Mouse (Mus musculus) hindbrain, embryonic 10.5 days (tissue): ENCODE measurements around the gene Mylk. TPM values are rescaled to one million over a fixed set of nuclear protein-coding genes. Genes with fewer than 3 reads are reported as not detected.

Experiments
- DNase-seq: peaks from one replicate; pipeline ENCODE4 v3.0.0-alpha.2; 2017; ENCODE audit warnings: low spot score
- H3K27ac ChIP-seq: fragments of 300-500 bp; sonication (generic); 2 replicates; pipeline ENCODE4 v1.5.1; 2016; ENCODE audit warnings: mild to moderate bottlenecking, moderate library complexity
- H3K27me3 ChIP-seq: fragments of 300-500 bp; sonication (generic); 2 replicates; pipeline ENCODE4 v1.6.1; 2016; ENCODE audit warnings: mild to moderate bottlenecking; ENCODE audit not compliant: poor library complexity, insufficient read depth, severe bottlenecking
- H3K36me3 ChIP-seq: fragments of 300-500 bp; sonication (generic); 2 replicates; pipeline ENCODE4 v1.6.1; 2016; ENCODE audit warnings: mild to moderate bottlenecking, moderate library complexity
- H3K4me1 ChIP-seq: fragments of 300-500 bp; sonication (generic); replicated peaks from 2 replicates; pipeline ENCODE4 v1.6.1; 2016; ENCODE audit warnings: mild to moderate bottlenecking
- H3K4me3 ChIP-seq: fragments of 300-500 bp; sonication (generic); 2 replicates; pipeline ENCODE4 v1.5.1; 2016; ENCODE audit warnings: mild to moderate bottlenecking, moderate library complexity
- H3K9me3 ChIP-seq: fragments of 300-500 bp; sonication (generic); 2 replicates; pipeline ENCODE4 v1.6.1; 2016; ENCODE audit warnings: mild to moderate bottlenecking, moderate library complexity
- WGBS: fragments of 180-500 bp; shearing (Covaris S2); methylation state at CpG from one replicate; pipeline ENCODE4 v1.1.7; 2016; 5-methylcytosine and 5-hydroxymethylcytosine counted together
- polyA plus RNA-seq: library from polyadenylated mRNA; unstranded; fragments of >200 nt; fragmentation: Nextera tagmentation; extraction: Ambion mirVana; gene quantifications from 2 replicates; pipeline ENCODE4 v1.2.1, GENCODE M21; 2016

The Mylk gene
- polyA plus RNA-seq, 1 experiment from 2014 or later: 5.7 TPM

DNA sequence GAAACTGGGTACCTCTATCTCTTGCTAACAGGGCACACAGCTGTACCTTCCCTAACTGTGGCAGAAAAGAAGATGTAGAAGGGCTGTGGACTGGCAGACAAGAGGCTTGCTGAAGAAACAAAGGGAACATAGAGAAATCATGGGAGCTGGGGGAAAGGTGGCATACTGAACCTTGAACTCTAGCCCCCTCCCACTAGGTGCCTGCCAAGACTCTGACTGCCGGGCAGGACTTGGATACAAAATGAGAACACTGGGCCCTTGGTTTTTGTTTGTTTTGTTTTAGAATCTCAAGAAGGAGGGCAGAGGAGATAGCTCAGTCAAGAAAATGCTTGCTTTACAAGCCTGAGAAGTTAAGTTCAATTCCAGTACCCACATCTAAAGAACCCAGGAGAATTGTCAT is 262.4 kb downstream of the Mylk start:
- Histone ChIP-seq H3K36me3 (no peaks in the 10 kb centered on the region), H3K27ac (no peak overlapping the region), H3K4me1 (no peaks in the 10 kb centered on the region), H3K9me3 (no peaks in the 10 kb centered on the region), H3K4me3 (no peak overlapping the region), H3K27me3 (no peaks in the 10 kb centered on the region; the same call in 1 of the 2 replicates)
- DNase-seq: no peak
- 63% methylated on average over 1 of the region's 1 CpGs for WGBS

DNA sequence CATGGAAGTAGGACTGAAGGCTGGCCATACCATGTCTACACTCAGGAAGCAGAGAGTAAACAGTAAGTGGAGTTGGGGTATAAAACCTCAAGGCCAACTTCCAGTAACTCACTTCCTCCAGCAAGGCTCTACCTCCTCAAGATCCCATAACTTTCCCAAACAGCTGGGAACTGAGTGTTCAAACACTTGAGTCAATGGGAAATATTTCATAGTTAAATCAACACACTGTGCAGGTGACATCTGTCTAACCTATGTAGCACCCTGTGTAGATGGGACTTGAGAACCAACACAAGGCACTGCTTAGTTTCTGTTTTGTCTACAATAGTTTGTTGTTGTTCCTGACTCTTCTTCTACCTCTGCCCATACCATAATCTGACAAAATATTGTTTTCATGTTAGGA is 263.4 kb downstream of the Mylk start:
- no peaks in the 10 kb centered on the region; the same call in 1 of the 2 replicates for H3K27me3 ChIP-seq
- H3K4me3 ChIP-seq: no peak overlapping the region
- H3K36me3 ChIP-seq: no peaks in the 10 kb centered on the region
- no peaks in the 10 kb centered on the region for H3K9me3 ChIP-seq
- H3K27ac ChIP-seq: no peak overlapping the region
- no peaks in the 10 kb centered on the region for H3K4me1 ChIP-seq
- no peak for DNase-seq

DNA sequence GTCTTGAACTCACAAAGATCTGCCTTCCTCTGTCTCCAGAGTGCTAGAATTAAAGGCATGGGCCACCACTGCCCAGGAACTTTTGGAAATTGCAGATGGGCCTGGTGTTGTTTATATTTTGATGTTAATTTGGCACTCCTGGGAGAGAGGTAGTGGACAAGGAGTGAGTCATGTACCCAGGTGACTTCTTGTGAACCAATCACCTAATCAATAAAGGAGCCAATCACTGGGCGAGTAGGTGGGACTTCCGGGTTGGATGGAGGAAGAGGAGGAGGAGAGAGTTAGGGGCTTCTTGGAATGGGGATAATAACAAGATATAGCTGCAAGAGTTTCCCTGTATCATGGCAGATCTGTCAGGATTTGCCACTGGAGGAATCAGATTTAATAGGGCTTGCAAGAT is 268.5 kb downstream of the Mylk start:
- WGBS: 91% methylated on average over 2 of the region's 2 CpGs
- Histone ChIP-seq H3K27me3 (peaks cover 17% of the 10 kb centered on the region), H3K4me3 (no peak overlapping the region), H3K4me1 (no peaks in the 10 kb centered on the region), H3K9me3 (no peaks in the 10 kb centered on the region), H3K36me3 (no peaks in the 10 kb centered on the region), H3K27ac (no peak overlapping the region)
- DNase-seq: no peak

DNA sequence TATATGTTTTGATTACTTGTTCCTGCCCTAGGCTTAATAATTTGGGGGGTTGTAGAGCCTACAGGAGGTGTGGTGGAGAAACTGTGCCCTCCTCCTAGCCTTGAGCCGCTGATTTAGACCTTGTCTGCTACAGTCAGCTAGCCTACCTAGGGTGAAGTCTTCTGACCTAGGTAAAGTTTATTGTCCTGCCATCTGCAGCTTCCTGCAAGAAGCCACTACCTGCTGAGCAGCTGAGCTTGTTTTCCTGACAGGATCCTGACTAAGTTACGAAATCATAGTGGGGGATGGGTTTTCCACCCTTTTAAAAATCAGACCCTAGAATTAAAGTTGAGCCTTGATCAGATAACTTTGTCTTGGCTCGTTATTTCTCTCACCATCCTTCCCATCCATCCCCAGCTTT is 271.5 kb downstream of the Mylk start:
- Histone ChIP-seq H3K9me3 (no peaks in the 10 kb centered on the region), H3K36me3 (no peaks in the 10 kb centered on the region)

DNA sequence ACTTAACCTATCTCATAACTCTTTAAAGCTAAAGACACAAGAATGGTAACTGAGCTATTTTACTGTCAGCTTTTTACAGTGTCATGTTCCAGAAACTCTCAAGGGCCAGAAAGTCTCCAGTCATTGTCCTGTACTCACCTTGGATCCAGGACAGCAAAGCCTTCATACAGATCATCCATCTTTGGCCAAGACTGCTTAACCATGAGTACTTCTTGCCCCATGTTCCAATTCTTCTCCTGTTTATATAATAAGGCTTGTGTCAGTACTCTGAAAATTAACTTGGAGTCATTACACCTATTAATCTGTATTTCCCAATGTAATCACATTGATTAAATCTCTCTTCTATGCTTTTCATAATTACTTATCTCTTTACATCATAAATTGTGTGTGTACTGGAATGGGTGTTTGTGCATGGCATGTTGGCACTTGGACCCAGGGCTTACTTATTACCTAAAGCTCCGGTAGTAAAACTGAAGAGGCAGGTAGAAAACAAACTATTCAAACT is 273.5 kb downstream of the Mylk start:
- no peak overlapping the region for H3K4me3 ChIP-seq
- DNase-seq: no peak
- 85% methylated on average over 1 of the region's 1 CpGs for WGBS
- no peaks in the 10 kb centered on the region for H3K36me3 ChIP-seq
- no peaks in the 10 kb centered on the region for H3K9me3 ChIP-seq
- no peak overlapping the region for H3K27ac ChIP-seq
- peaks cover 42% of the 10 kb centered on the region for H3K27me3 ChIP-seq
- no peaks in the 10 kb centered on the region; the same call in 1 of the 2 replicates for H3K4me1 ChIP-seq

More for the DNA sequence above, 271.5 kb downstream of the Mylk start:
- Histone ChIP-seq H3K4me3 (no peak overlapping the region), H3K4me1 (no peaks in the 10 kb centered on the region), H3K27ac (no peak overlapping the region), H3K27me3 (peaks cover 42% of the 10 kb centered on the region)
- DNase-seq: no peak
- 64% methylated on average over 3 of the region's 3 CpGs for WGBS

DNA sequence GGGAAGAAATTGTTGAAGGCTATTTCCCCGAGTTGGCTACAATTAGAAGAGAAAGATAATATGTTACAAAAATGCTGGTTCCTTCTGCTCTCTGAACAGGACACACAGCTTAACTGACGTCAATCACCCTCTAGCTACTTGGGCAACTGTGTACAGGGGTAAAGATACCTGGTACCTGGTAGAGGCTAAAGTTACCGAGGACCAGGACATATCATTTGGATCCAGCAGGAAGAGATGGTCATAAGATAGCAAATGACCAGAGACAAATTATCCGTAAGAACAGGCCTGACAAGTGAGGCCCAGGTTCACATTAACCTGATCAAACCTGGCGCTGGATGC is 276.9 kb downstream of the Mylk start:
- peak overlapping the region; percentile 94 for H3K27ac ChIP-seq
- H3K27me3 ChIP-seq: peaks cover 39% of the 10 kb centered on the region
- peaks cover 14% of the 10 kb centered on the region for H3K36me3 ChIP-seq
- H3K4me3 ChIP-seq: peak overlapping the region; percentile 81
- WGBS: 54% methylated on average over 5 of the region's 5 CpGs
- no peak for DNase-seq
- no peaks in the 10 kb centered on the region; the same call in 1 of the 2 replicates for H3K4me1 ChIP-seq
- H3K9me3 ChIP-seq: no peaks in the 10 kb centered on the region

DNA sequence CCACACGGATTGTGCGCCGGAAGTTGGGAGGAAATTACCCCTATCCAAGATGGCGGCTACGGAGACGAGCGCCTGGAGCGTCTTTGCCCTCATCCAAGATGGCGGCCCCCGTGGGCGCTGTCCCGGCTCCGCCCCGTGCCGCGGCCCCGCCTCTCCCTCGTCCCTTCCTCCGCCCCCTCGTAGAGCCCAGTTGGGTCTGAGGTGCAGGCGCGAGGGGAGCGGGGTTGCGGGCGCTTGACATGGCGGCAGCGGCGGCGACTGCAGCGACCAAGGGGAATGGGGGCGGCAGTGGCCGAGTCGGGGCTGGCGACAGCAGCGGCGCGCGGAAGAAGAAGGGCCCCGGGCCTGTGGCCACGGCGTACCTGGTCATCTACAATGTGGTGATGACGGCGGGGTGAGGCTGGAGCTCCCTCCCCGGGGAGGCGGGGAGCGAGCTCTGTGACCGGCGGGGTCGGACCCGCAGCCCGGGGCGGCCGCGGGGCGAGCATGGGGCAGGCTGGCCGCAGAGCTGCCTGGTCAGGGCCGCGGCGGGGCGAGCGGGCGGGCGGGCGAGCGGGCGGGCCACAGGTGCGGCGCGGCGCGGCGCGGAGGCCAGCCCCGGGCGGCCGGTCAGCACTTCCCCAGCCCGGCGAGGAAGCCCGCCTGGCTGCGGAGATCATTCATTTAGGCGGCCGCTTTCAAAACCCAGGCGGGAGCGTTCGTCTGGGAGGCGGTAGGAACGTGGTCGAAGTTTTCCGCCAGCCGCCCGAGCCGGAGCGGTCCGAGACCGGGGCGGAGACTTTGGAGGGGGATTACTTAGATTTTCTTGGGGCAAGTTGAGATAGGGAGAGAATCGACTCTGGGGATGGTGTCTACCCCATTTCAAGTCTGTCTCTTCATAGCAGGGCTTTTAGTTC is 277.5 kb downstream of the Mylk start, which contains the start of gene Hacd2:
Hacd2 (plus strand) TSS at position 187 of the 896 bp plus-strand sequence.
- no peaks in the 10 kb centered on the region for H3K9me3 ChIP-seq
- H3K27me3 ChIP-seq: peaks cover 36% of the 10 kb centered on the region
- under 1% methylated on average over 85 of the region's 97 CpGs for WGBS
- peak; percentile 96 for DNase-seq
- H3K4me3 ChIP-seq: peak within 1 kb of the TSS; percentile 81
- no peaks in the 10 kb centered on the region; the same call in 1 of the 2 replicates for H3K4me1 ChIP-seq
- H3K27ac ChIP-seq: peak within 1 kb of the TSS; percentile 94
- H3K36me3 ChIP-seq: peaks cover 20% of the 10 kb centered on the region

DNA sequence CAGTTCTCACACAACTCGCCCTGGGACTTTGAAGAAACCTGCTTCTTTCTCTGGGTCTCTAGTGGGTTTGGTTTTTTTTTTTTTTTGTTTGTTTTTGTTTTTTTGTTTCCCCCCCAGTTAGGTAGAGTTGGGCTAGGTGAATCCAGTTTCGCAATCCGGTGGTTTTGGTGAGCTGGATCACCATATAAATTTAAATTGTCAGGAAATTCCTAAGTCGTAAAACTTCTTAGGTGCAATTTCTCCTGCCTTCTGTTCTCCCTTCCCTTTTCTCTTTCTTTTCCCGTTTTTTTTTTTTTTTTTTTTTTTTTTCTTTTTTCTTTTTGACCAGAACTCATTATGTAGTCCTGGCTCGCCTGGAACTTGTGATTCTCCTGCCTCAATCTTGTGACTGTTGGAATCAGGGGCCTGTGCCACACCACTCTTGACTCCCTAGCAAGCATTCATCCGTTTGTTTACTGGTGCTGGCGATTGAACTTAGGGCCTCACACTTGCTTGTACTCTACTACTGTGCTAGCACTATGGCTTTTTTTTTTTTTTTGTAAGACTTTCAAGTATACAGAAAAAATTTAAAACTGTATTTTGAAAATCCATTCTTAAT is 278.2 kb downstream of the Mylk start:
- Histone ChIP-seq H3K27ac (peak overlapping the region; percentile 94), H3K9me3 (no peaks in the 10 kb centered on the region), H3K4me3 (peak overlapping the region; percentile 81), H3K27me3 (peaks cover 28% of the 10 kb centered on the region), H3K4me1 (no peaks in the 10 kb centered on the region; the same call in 1 of the 2 replicates), H3K36me3 (peaks cover 22% of the 10 kb centered on the region)
- no peak for DNase-seq
- WGBS: 4% methylated on average over 8 of the region's 8 CpGs

DNA sequence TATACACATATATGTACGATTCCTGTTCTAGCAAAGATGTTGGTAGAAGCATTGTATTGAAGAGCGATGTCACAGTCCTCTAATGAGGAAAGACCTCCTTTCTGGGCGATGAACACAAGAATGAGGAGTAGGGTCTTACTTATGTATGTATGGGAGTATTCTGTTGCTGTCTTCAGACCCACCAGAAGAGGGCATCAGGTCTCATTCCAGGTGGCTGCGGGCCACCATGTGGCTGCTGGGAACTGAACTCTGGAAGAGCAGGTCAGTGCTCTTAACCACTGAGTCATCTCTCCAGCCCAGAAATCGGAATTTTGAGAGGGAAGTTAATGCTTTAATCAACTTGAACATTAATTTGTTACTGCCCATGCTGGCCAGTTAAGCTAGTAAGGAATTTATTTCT is 279.3 kb downstream of the Mylk start:
- H3K36me3 ChIP-seq: peaks cover 32% of the 10 kb centered on the region
- no peak overlapping the region for H3K27ac ChIP-seq
- DNase-seq: peak; percentile 12
- H3K4me1 ChIP-seq: no peaks in the 10 kb centered on the region; the same call in 1 of the 2 replicates
- peaks cover 19% of the 10 kb centered on the region for H3K27me3 ChIP-seq
- 85% methylated on average over 5 of the region's 5 CpGs for WGBS
- no peak overlapping the region for H3K4me3 ChIP-seq
- no peaks in the 10 kb centered on the region for H3K9me3 ChIP-seq

DNA sequence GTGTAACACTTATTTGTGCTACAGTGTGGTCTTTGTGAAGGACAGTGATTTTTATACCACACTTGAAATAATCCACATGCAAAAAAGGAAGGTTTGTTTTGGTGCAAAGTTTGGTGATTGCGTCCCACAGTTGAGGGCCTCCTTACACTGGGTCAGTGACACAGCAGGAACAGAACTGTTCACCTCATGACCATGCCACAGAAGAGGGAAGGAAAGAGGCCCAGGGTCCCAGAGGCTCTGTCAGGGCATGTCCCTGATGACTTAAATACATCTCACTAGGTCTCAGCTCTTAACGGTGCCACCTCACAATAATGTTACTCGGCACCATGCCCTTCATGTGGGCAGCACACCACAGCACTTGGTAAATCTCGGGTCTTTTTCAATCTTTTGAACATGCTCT is 280.3 kb downstream of the Mylk start:
- Histone ChIP-seq H3K9me3 (no peaks in the 10 kb centered on the region), H3K36me3 (peaks cover 40% of the 10 kb centered on the region), H3K4me3 (no peak overlapping the region), H3K27me3 (peaks cover 9% of the 10 kb centered on the region), H3K4me1 (no peaks in the 10 kb centered on the region; the same call in 1 of the 2 replicates), H3K27ac (no peak overlapping the region)
- no peak for DNase-seq
- 93% methylated on average over 4 of the region's 4 CpGs for WGBS

DNA sequence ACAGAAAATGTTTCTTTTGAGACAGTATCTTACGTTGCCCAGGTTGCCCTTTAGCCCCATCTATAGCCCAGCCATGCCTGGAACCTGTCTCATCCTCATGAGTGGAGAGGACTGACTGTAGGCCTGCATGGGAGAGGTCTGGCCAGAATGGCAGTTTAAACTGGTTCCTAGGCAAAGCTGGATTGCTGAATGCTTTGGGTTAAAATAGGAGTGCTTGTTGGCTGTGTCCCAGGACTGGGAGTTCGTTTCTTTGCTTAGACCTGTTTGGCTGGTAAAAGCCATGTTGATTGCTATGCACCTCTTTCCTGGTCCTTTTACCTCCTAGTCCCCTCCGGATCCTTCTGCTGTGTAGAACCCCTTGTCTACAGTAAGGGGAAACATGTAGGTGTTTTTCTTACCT is 288.2 kb downstream of the Mylk start:
- Histone ChIP-seq H3K27ac (no peak overlapping the region), H3K4me3 (no peak overlapping the region), H3K27me3 (no peaks in the 10 kb centered on the region), H3K4me1 (peaks cover 9% of the 10 kb centered on the region), H3K9me3 (no peaks in the 10 kb centered on the region), H3K36me3 (peaks cover 52% of the 10 kb centered on the region)
- no peak for DNase-seq
- 87% methylated on average over 3 of the region's 3 CpGs for WGBS

DNA sequence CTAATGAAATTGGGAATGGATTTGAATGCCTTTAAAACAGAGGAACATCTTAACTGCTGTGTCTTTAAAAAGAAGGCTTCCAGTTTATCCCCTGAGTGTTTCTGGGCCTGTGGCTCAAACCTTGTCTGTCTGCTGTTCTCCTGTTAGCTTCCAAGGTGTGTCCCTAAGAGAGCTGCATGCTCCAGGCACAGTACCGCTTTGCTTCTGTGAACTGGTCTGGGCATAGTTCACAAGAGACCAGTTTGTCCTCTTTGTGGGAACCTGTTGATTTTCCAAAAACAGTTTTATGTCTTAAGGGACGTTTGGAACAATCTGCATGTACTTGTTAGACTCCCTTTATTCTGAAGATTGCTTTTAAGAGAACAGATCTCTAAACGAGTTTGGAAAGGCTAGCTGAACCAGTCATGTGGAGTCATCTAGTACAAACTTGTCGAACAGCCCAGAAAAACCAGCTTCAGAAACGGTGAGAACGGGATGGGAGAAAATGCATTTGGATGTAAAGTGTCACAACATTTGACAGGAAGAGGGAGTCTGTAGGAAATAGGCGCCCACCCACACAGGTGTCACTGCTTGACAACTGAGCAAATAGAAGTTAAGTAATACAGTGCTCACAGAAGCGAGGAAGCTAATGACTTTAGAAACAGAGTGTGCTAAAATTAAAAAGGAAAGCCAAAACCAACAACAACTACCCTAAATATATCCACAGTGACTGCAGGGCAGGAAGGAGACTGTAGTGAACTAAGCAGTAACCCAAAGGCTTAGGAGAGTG is 289.0 kb downstream of the Mylk start:
- H3K36me3 ChIP-seq: peaks cover 44% of the 10 kb centered on the region
- no peaks in the 10 kb centered on the region for H3K27me3 ChIP-seq
- 84% methylated on average over 8 of the region's 8 CpGs for WGBS

More for the DNA sequence above, 289.0 kb downstream of the Mylk start:
- H3K4me1 ChIP-seq: peaks cover 13% of the 10 kb centered on the region
- no peak overlapping the region for H3K4me3 ChIP-seq
- H3K9me3 ChIP-seq: no peaks in the 10 kb centered on the region
- no peak overlapping the region for H3K27ac ChIP-seq
- DNase-seq: no peak
